Mouse (Mus musculus) MEL-GATA-1-ER (cell line): ENCODE measurements around the gene Tas1r2.

Source experiments
- DNase-seq: peaks from one replicate; pipeline ENCODE4 v3.0.0-alpha.2; 2012; ENCODE audit warnings: low read depth; ENCODE audit errors: extremely low read depth

The Tas1r2 gene

DNA sequence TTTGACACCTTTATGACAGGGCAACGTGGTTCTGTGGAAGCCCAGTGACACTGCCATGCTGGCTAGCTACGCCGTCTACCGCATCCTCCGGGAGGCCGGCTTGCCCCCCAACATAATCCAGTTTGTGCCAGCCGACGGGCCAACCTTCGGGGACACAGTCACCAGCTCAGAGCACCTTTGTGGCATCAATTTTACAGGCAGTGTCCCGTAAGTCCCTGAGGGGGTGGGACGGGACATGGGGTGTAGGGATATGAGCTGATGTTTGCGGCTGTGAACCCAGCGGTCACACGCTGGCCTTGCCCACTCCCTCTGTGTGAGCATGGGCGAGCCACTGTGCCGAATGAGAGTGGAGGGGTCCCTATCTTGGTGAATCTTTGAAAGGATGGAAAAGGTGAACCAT lies 15.0 kb upstream of the Tas1r2 start:
- no peak for DNase-seq

DNA sequence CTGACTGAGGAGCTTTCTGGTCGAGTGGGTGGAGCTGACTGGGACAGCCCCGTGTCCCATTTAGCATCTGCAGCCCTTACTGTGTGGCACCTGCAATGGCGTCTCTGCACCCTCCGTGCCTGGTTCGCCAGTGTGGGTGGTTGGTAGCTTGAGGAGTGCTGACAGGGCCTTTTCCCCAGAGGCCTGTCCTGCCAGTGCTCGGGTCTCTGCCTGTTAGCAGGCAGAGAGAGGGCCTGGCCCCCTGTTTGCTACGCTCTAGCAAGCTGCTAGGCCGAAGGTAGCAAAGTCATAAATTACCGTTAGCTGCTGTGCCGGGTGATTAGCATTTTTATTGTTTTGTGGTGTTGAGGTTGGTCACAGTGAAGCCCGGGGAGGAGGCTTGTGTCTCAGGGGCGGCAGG lies 13.5 kb upstream of the Tas1r2 start:
- no peak for DNase-seq

- DNase-seq = no peak
Observed at GRCm38 (mm10) chr4:139640333-139640732, 13.0 kb upstream of the Tas1r2 start.

DNA sequence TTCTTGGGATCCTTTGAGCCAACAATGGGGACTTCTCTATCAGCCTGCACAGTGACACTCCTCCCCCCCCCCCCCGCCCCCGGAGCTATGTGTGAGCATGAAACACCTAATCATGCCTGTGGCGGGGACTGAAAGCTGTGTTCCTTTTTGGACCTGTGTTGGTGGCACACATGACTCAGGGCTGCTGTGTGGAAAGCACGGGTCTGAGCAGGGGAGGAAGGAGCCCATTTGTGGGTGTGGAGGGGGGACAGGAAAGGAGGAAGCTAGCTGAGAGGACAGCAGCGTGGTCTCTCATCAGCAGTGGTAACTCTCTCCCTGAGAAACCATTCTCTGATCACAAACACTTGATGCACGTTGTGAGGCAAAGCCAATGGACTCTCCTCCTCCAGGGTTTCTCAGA lies 12.6 kb upstream of the Tas1r2 start:
- peak; percentile 22 for DNase-seq

- no peak for DNase-seq
Observed at GRCm38 (mm10) chr4:139641829-139642425, 11.4 kb upstream of the Tas1r2 start.

- DNase-seq = peak; percentile 26
Observed at GRCm38 (mm10) chr4:139643972-139644371, 9.4 kb upstream of the Tas1r2 start.

DNA sequence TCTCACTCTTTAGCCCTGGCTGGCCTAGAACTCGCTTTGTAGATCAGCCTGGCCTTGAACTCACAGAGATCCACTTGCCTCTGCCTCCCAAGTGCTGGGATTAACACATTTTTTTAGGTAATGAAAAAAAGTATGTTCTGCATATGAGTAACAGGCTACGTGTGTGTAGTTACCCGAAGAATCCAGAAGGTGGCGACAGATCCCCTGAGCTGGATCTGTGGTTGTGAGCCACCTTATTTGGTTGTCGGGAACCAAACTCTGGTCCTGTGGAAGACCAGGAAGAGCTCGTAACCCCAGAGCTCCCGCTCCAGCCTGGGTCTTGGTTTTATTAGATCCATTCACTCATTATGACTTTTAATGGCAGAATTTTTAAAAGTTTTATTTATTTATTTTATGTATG lies 6.4 kb upstream of the Tas1r2 start:
- no peak for DNase-seq

- no peak for DNase-seq
Observed at GRCm38 (mm10) chr4:139650086-139650743, 3.1 kb upstream of the Tas1r2 start.

DNA sequence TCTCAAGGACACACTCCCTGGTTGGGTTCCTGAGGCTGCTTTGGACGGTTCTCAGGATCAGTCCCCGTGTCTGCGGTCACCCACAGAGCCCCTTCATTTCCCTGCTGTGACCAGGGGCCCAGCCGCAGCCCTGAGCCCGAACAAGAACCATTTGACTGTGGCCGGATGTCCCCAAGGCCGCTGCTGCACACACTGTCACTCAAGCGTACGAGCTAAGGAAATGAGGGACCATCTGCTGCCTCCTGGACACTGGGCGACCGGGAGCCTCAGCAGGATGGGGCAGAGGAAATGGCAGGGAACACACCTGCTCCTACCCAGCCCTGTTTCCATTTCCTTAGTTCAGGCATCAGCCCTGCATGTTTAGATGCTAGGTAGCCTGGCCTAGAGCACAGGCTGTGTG lies 2.4 kb upstream of the Tas1r2 start:
- DNase-seq = no peak

GRCm38 (mm10) chr4:139661897-139662296 lies 8.6 kb downstream of the Tas1r2 start:
- DNase-seq = no peak

GRCm38 (mm10) chr4:139667632-139668031 lies 14.3 kb downstream of the Tas1r2 start:
- no peak for DNase-seq

- DNase-seq = peak; percentile 1
Observed at GRCm38 (mm10) chr4:139669847-139670246, 16.5 kb downstream of the Tas1r2 start.

GRCm38 (mm10) chr4:139675696-139676095 lies 22.4 kb downstream of the Tas1r2 start:
- DNase-seq = no peak

- DNase-seq = no peak
Observed at GRCm38 (mm10) chr4:139683728-139684638, 30.6 kb downstream of the Tas1r2 start.

GRCm38 (mm10) chr4:139684639-139685017 lies 31.3 kb downstream of the Tas1r2 start:
- DNase-seq = no peak

DNA sequence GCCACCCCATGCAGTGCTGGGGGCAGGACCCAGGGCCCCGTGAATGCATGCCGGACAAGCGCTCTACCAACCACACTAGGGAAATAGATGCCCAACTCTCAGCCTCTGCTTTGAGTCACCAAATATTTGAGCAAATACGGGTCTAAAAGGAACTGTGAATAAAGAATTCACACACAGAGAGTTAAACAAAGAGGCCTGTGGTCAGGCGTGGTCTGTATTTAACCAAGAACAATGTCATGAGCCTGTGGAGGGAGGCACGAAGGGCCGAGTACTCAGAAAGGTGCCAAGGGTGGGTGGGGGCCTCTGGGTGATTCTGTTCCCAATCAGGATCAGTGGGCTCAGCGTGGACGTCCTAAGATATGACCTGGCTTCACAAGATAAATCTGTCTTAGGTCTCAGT lies 34.7 kb downstream of the Tas1r2 start:
- DNase-seq = no peak

- DNase-seq = no peak
Observed at GRCm38 (mm10) chr4:139689627-139690269, 36.4 kb downstream of the Tas1r2 start.

- DNase-seq = no peak
Observed at GRCm38 (mm10) chr4:139693315-139693714, 40.0 kb downstream of the Tas1r2 start.

DNA sequence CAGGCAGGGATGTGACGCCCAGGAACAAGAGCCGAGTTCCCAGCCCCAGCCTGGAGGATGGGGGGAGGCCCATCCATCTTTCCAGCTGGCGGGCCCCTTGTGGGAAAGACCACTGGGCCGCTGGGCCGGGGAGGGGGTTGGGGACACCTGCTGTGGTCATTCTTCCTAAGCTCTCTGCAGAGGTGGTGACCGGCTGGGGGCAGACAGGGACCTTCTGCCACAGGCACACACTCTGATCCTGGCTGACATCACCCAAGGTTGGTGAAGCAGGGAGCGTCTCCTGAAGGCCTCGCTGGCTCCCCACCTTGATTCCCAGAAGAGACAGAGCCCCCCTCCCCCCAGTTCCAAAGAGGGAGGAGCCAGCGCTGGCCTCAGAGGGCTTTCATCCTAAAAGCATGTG lies 44.4 kb downstream of the Tas1r2 start:
- no peak for DNase-seq

DNA sequence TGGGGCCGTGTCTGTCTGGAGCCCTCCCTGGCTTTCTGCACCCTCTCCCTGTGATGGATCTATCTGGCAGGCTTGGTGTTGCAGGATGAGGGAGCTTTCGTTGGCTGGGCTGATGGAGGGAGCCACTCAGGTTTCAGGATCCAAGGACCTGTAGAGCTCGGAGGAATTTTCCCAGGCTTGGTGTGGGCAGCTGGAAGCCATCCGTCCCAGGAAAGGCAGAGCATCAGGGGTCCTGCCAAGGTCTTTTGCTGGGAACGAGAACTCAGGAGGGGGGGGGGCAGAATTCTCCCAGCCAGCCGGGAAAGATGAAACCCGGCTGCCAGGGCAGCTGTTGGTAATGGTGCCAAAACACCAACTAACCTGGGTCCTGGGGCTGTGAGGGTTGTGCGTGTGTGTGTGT lies 45.3 kb downstream of the Tas1r2 start:
- DNase-seq = no peak

DNA sequence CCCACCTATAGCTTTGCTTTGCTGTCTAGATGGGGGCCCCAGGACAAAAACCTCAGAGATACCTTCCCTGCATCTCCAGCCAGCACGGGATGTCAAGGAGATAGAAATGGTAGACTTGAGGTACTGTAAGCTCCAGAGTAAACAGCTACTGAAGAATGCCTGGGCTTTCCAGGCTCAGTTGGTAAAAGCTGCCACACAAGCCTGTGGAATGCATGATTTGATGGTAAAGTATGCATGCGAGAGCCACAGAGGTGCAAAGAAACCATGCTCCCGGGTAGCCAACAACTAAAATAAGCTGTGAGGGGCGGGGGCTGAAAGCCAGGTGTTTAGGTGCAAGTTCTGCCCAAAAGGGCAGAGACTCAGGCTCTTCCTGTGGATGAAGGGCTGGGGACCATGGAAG lies 49.6 kb downstream of the Tas1r2 start:
- DNase-seq = no peak

GRCm38 (mm10) chr4:139703468-139703867 lies 50.1 kb downstream of the Tas1r2 start:
- DNase-seq = no peak
